Mouse (Mus musculus): ENCODE measurements around the gene Leng9. TPM values are rescaled to one million over a fixed set of nuclear protein-coding genes. Genes with fewer than 3 reads are reported as not detected.

Leng9 gene
- total and polyA plus RNA-seq, 3 experiments, result 1.5 to 1.7 TPM; not detected in 1

DNA sequence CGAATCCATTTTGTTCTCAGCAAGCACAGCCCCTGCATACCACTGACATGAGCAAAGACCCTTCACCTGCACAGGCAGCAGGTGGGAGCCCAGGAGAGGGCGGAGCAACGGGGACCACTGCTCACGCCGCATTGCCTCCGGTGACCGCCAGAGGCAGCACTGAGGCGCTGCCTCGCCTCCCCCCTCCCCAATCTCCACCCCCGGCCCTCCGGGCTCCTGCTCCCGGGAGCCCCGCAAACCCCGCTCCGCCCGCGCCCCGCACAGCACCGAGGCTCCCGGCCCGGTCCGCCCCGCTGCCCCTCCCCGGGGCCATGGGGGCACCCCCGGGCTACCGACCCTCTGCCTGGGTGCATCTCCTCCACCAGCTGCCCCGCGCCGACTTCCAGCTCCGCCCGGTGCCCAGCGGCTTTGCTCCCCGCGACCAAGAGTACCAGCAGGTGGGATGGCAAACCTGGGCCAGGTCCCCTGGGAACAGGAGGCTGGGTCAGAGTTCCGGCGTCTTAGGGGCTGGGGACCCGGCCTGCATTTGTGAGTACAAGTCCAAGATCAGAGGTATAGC lies 30.8 kb downstream of the Leng9 start, which contains the start of gene Ttyh1:
Gene Ttyh1 (plus strand): TSS at position 65 of the 559 bp plus-strand sequence.
- Histone ChIP-seq H3K4me1 (ENCODE audit: control insufficient read depth in 1 of 2, insufficient read depth in 2 of 2, low read length in 2 of 2) (no peaks in the 10 kb centered on the region), H3K9me3 (replicated peaks; ENCODE audit: insufficient read depth, low read length) (no peaks in the 10 kb centered on the region), H3K27me3 (ENCODE audit: control insufficient read depth in 1 of 2, insufficient read depth in 2 of 2, low read length in 2 of 2) (peaks cover 0 to 1% of the 10 kb centered on the region in 2 experiments; a peak in 1 of 4 replicates), H3K9ac (ENCODE audit: control insufficient read depth, low read depth, low read length, poor library complexity, severe bottlenecking) (no peak within 1 kb of the TSS), H3K36me3 (ENCODE audit: control insufficient read depth in 1 of 2, insufficient read depth in 2 of 2, low read length in 2 of 2) (no peaks in the 10 kb centered on the region), H3K4me3 (ENCODE audit: control insufficient read depth in 1 of 2, insufficient read depth in 1 of 2, low read depth in 2 of 2, low read length in 2 of 2) (no peak within 1 kb of the TSS), H3K27ac (ENCODE audit: control insufficient read depth, low read depth, low read length) (no peak within 1 kb of the TSS), H3K79me2 (ENCODE audit: control insufficient read depth, insufficient read depth, low read length, poor library complexity) (no peaks in the 10 kb centered on the region)
- no peak for DNase-seq (ENCODE audit: low read depth, low spot score)
- TF ChIP-seq CTCF (IDR thresholded peaks at IDR 0.05 in 2 of 3, conservative IDR thresholded peaks at IDR 0.05 in 1 of 3; ENCODE audit: control insufficient read depth in 1 of 3, insufficient read depth in 1 of 3, low read depth in 2 of 3, low read length in 3 of 3, poor library complexity in 1 of 3, severe bottlenecking in 1 of 3) (peak; percentile 22 to 60 (median 44); a peak in 5 of 6 replicates), TBP (IDR thresholded peaks at IDR 0.05; ENCODE audit: low read depth, low read length) (no peak), POLR2A (IDR thresholded peaks at IDR 0.05; ENCODE audit: control insufficient read depth in 1 of 2, insufficient read depth in 1 of 2, low read depth in 1 of 2, low read length in 2 of 2, poor library complexity in 1 of 2) (0 out of 4 replicates have a peak, but pooled peaks of 1 of the 2 experiments have one; percentile 28), TAL1 (IDR thresholded peaks at IDR 0.05; ENCODE audit: low read length) (no peak), ZMIZ1 (IDR thresholded peaks at IDR 0.05; ENCODE audit: low read depth, low read length) (no peak), ZKSCAN1 (IDR thresholded peaks at IDR 0.05; ENCODE audit: low read depth, low read length) (no peak)

DNA sequence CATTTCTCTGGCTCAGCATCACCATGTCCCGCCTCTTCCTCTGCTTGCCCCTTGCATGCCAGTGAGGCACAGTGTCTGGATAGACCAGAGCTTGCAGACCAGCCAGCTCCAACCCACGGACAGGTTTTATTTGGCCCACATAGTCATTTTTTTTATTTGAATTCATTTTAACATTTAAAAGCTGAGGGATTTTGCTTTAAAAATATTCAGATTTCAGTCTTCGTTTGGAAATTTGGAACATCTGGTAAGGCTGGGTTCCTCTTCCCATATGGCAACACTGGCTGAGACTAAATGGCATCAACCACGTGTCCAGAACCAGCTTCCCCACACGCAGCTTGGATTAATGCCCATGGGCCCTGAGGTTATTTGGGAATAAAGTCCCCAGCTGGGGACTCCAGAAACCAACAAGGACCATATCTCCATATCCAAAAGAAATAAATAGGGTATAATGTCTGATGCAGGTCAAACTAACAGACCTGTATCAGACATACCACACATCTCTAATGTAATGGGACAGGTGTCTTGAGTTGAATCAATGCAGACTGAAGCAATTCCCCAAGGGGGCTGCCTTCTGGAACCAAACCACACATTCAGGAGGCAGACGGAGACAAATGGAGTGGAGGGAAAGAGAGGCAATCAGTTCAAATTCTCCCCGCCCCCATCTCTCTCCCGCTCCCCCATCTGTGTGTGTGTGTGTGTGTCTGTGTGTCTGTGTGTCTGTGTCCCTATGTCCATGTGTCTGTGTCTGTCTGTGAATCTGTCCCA lies 32.9 kb downstream of the Leng9 start:
- Histone ChIP-seq H3K9ac (ENCODE audit: control insufficient read depth, low read depth, low read length, poor library complexity, severe bottlenecking) (no peak overlapping the region), H3K27me3 (ENCODE audit: control insufficient read depth in 1 of 2, insufficient read depth in 2 of 2, low read length in 2 of 2) (peaks cover 0 to 1% of the 10 kb centered on the region in 2 experiments; a peak in 2 of 4 replicates), H3K79me2 (ENCODE audit: control insufficient read depth, insufficient read depth, low read length, poor library complexity) (no peaks in the 10 kb centered on the region), H3K9me3 (replicated peaks; ENCODE audit: insufficient read depth, low read length) (no peaks in the 10 kb centered on the region), H3K4me3 (ENCODE audit: control insufficient read depth in 1 of 2, insufficient read depth in 1 of 2, low read depth in 2 of 2, low read length in 2 of 2) (no peak overlapping the region), H3K4me1 (ENCODE audit: control insufficient read depth in 1 of 2, insufficient read depth in 2 of 2, low read length in 2 of 2) (no peaks in the 10 kb centered on the region), H3K36me3 (ENCODE audit: control insufficient read depth in 1 of 2, insufficient read depth in 2 of 2, low read length in 2 of 2) (no peaks in the 10 kb centered on the region), H3K27ac (ENCODE audit: control insufficient read depth, low read depth, low read length) (no peak overlapping the region)
- DNase-seq (ENCODE audit: low read depth, low spot score), result no peak
- TF ChIP-seq TBP (IDR thresholded peaks at IDR 0.05; ENCODE audit: low read depth, low read length) (no peak), POLR2A (IDR thresholded peaks at IDR 0.05; ENCODE audit: control insufficient read depth in 1 of 2, insufficient read depth in 1 of 2, low read depth in 1 of 2, low read length in 2 of 2, poor library complexity in 1 of 2) (no peak), MEF2A (IDR thresholded peaks at IDR 0.05; ENCODE audit: extremely low read depth, insufficient replicate concordance, low read depth, low read length, poor library complexity, severe bottlenecking) (no peak), POLR2AphosphoS5 (IDR thresholded peaks at IDR 0.05; ENCODE audit: borderline replicate concordance, low read depth, low read length) (no peak), E2F4 (IDR thresholded peaks at IDR 0.05; ENCODE audit: borderline replicate concordance, low read depth, low read length) (no peak), MAZ (IDR thresholded peaks at IDR 0.05; ENCODE audit: low read depth, low read length) (no peak), ELF1 (IDR thresholded peaks at IDR 0.05; ENCODE audit: low read depth, low read length) (no peak), KAT2A (conservative IDR thresholded peaks at IDR 0.05; ENCODE audit: low read depth, low read length) (no peak), CHD1 (IDR thresholded peaks at IDR 0.05; ENCODE audit: low read depth, low read length) (no peak), UBTF (IDR thresholded peaks at IDR 0.05; ENCODE audit: borderline replicate concordance, insufficient read depth, low read depth, low read length) (no peak), EP300 (IDR thresholded peaks at IDR 0.05; ENCODE audit: low read depth in 1 of 2, low read length in 2 of 2) (no peak), MYC (IDR thresholded peaks at IDR 0.05; ENCODE audit: low read depth, low read length) (no peak), MYB (IDR thresholded peaks at IDR 0.05; ENCODE audit: low read depth, low read length) (no peak), SIN3A (IDR thresholded peaks at IDR 0.05; ENCODE audit: low read length) (no peak), CTCF (IDR thresholded peaks at IDR 0.05 in 2 of 3, conservative IDR thresholded peaks at IDR 0.05 in 1 of 3; ENCODE audit: control insufficient read depth in 1 of 3, insufficient read depth in 1 of 3, low read depth in 2 of 3, low read length in 3 of 3, poor library complexity in 1 of 3, severe bottlenecking in 1 of 3) (no peak)

All from MEL (cell line).